Mouse (Mus musculus): Measurements from ENCODE around the gene Cib3. TPM values are rescaled to one million over a fixed set of nuclear protein-coding genes. Genes with fewer than 3 reads are reported as not detected.

The Cib3 gene
- 0.03 TPM in 1 of 2 replicates, not detected in the other for polyA plus RNA-seq (2012; rRNA removed)

GRCm38 (mm10) chr8:72212751-72213150 is at the start of gene Cib3:
Gene Cib3, minus strand, starts transcription at chr8:72212837.

GRCm38 (mm10) chr8:72239499-72240402 is 27.1 kb upstream of the Cib3 start, which contains the start of gene Ap1m1:
Gene Ap1m1, plus strand, starts transcription at chr8:72240018.

GRCm38 (mm10) chr8:72219541-72220363 is 7.1 kb upstream of the Cib3 start, which contains the start of gene Fam32a:
Gene Fam32a, plus strand, starts transcription at chr8:72219730.

GRCm38 (mm10) chr8:72213536-72213935 is 899 bp upstream of the Cib3 start, which contains the start of gene Gm11034:
Gene Gm11034, minus strand, starts transcription at chr8:72213636.

GRCm38 (mm10) chr8:72189417-72190214 is 23.0 kb downstream of the Cib3 start, which contains the start of gene Hsh2d:
Gene Hsh2d, plus strand, starts transcription at chr8:72189638.

GRCm38 (mm10) chr8:72160707-72161697 is 51.6 kb downstream of the Cib3 start, which contains the start of gene Rab8a:
Gene Rab8a, plus strand, starts transcription at chr8:72161200.

Other genes with a start within 250 kb of the Cib3 start
- gene Cyp4f18, start 203.2 kb downstream of the Cib3 start, polyA plus RNA-seq (2012; rRNA removed) = 5.9 and 6.0 TPM in 2 replicates
- gene Olfr372, start 171.6 kb downstream of the Cib3 start, polyA plus RNA-seq (2012; rRNA removed) = not detected in 2 replicates
- gene Olfr373, start 129.7 kb downstream of the Cib3 start, polyA plus RNA-seq (2012; rRNA removed) = not detected in 2 replicates
- gene Olfr374, start 105.8 kb downstream of the Cib3 start, polyA plus RNA-seq (2012; rRNA removed) = 0.01 TPM in 1 of 2 replicates, not detected in the other
- gene Tpm4, start 77.9 kb downstream of the Cib3 start, polyA plus RNA-seq (2012; rRNA removed) = 60.7 and 68.7 TPM in 2 replicates
- gene Rab8a, start 51.6 kb downstream of the Cib3 start, polyA plus RNA-seq (2012; rRNA removed) = 66.6 and 67.5 TPM in 2 replicates
- gene Hsh2d, start 23.2 kb downstream of the Cib3 start, polyA plus RNA-seq (2012; rRNA removed) = 0.89 and 1.6 TPM in 2 replicates
- not detected in 2 replicates for gene Gm11034, start 799 bp upstream of the Cib3 start, polyA plus RNA-seq (2012; rRNA removed)
- gene Fam32a, start 6.9 kb upstream of the Cib3 start, polyA plus RNA-seq (2012; rRNA removed) = 28.3 and 28.8 TPM in 2 replicates
- gene Ap1m1, start 27.2 kb upstream of the Cib3 start, polyA plus RNA-seq (2012; rRNA removed) = 33.5 and 36.0 TPM in 2 replicates
- 5.7 and 6.6 TPM in 2 replicates for gene Gm10282, start 92.4 kb upstream of the Cib3 start, polyA plus RNA-seq (2012; rRNA removed)
- gene Klf2, start 106.2 kb upstream of the Cib3 start, polyA plus RNA-seq (2012; rRNA removed) = 4.9 and 5.6 TPM in 2 replicates
- gene Eps15l1, start 208.6 kb upstream of the Cib3 start, polyA plus RNA-seq (2012; rRNA removed) = 16.9 and 20.9 TPM in 2 replicates
- 0.22 and 0.32 TPM in 2 replicates for gene Calr3, start 231.0 kb upstream of the Cib3 start, polyA plus RNA-seq (2012; rRNA removed)
- 2.4 and 2.5 TPM in 2 replicates for gene 1700030K09Rik, start 231.0 kb upstream of the Cib3 start, polyA plus RNA-seq (2012; rRNA removed)